ENCODE assay signal across 22 mouse cellular contexts in the genomic region with DNA sequence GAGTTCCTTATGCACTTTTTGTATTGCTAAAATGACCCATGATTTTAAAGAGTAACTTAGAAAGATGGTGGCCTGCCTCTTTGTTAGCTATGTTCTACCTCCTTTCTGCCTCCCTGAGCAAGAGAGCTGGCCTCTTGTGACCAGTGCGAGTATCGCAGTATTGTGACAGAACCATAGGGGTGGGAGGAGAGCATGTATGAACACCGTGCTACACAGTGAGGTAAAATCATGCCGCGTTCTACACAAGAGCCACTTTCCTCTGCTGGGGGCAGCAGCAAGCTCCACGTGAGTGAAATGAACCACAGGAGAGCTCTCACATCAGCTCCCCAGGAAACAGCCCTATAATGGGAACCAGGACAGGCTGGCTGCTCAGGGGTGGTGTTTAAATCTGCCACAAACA.
DNase-seq lines count a peak whose midpoint lies in the region; ATAC-seq and TF ChIP-seq lines count a peak whose summit lies in the region.
"Had no signal": no experiment of that assay in that cellular context is flagged by ENCODE, and none has a peak within 500 bp of the region (broad histone marks: within the 10 kb centered on the region; RNA-seq: fewer than 3 reads in every experiment).

No protein-coding gene starts in this region.

- no peak for DNase-seq in layer of hippocampus, adult 2 months (ENCODE audit: low spot score in 2 of 2)
- DNase-seq in layer of hippocampus, postnatal 25 days (ENCODE audit: extremely low spot score in 1 of 2, low spot score in 1 of 2), result no peak
- DNase-seq in stomach, postnatal 0 days (ENCODE audit: low spot score), result no peak
- DNase-seq in adrenal gland, postnatal 36 days, result no peak
- DNase-seq in lung, adult 18-20 months, result no peak
- DNase-seq: cerebellum, adult 18-20 months; heart, adult 11 months; kidney, adult 11 months; lung, adult 2 months; right cerebral cortex, adult 18-20 months had no signal

- H3K9me3 ChIP-seq in stomach, postnatal 0 days (ENCODE audit: control insufficient read depth, low read length), result no peaks in the 10 kb centered on the region
- H3K9me3 ChIP-seq: embryonic facial prominence, embryonic 12.5 days; forebrain, embryonic 10.5 days; forebrain, embryonic 15.5 days; heart, embryonic 10.5 days; heart, embryonic 15.5 days; hindbrain, embryonic 12.5 days; kidney, embryonic 15.5 days; limb, embryonic 15.5 days; liver, embryonic 13.5 days had no signal

- H3K27me3 ChIP-seq in stomach, postnatal 0 days (ENCODE audit: control insufficient read depth, insufficient read depth, low read length), result no peaks in the 10 kb centered on the region
- H3K27me3 ChIP-seq: embryonic facial prominence, embryonic 12.5 days; forebrain, embryonic 15.5 days; heart, embryonic 15.5 days; hindbrain, embryonic 12.5 days; kidney, embryonic 15.5 days; liver, embryonic 13.5 days had no signal

- peak overlapping the region; percentile 34; the same call in 1 of the 2 replicates for H3K27ac ChIP-seq in layer of hippocampus, adult 2 months
- no peak overlapping the region for H3K27ac ChIP-seq in stomach, postnatal 0 days (replicated peaks)
- H3K27ac ChIP-seq: embryonic facial prominence, embryonic 12.5 days; forebrain, embryonic 10.5 days; forebrain, embryonic 15.5 days; heart, embryonic 10.5 days; heart, embryonic 15.5 days; hindbrain, embryonic 12.5 days; kidney, embryonic 15.5 days; limb, embryonic 15.5 days; liver, embryonic 13.5 days had no signal

- no peak overlapping the region for H3K9ac ChIP-seq in stomach, postnatal 0 days (ENCODE audit: low read length)
- H3K9ac ChIP-seq: embryonic facial prominence, embryonic 12.5 days; forebrain, embryonic 15.5 days; heart, embryonic 15.5 days; hindbrain, embryonic 12.5 days; kidney, embryonic 15.5 days; limb, embryonic 15.5 days; liver, embryonic 13.5 days had no signal

- no peak overlapping the region for H3K4me2 ChIP-seq in stomach, postnatal 0 days (replicated peaks; ENCODE audit: low read depth)
- H3K4me2 ChIP-seq: embryonic facial prominence, embryonic 12.5 days; forebrain, embryonic 15.5 days; heart, embryonic 15.5 days; hindbrain, embryonic 12.5 days; kidney, embryonic 15.5 days; limb, embryonic 15.5 days; liver, embryonic 13.5 days had no signal

- no peaks in the 10 kb centered on the region for H3K36me3 ChIP-seq in stomach, postnatal 0 days (ENCODE audit: control insufficient read depth, insufficient read depth, low read length)
- H3K36me3 ChIP-seq: embryonic facial prominence, embryonic 12.5 days; forebrain, embryonic 10.5 days; forebrain, embryonic 15.5 days; heart, embryonic 15.5 days; hindbrain, embryonic 12.5 days; kidney, embryonic 15.5 days; limb, embryonic 15.5 days; liver, embryonic 13.5 days had no signal

- WGBS in stomach, postnatal 0 days, result 80% methylated on average over 6 of the region's 6 CpGs

- H3K4me3 ChIP-seq in layer of hippocampus, adult 2 months, result no peak overlapping the region
- H3K4me3 ChIP-seq in stomach, postnatal 0 days (ENCODE audit: low read depth, low read length), result no peak overlapping the region
- H3K4me3 ChIP-seq: embryonic facial prominence, embryonic 12.5 days; forebrain, embryonic 10.5 days; forebrain, embryonic 15.5 days; heart, embryonic 10.5 days; heart, embryonic 15.5 days; hindbrain, embryonic 12.5 days; kidney, embryonic 15.5 days; limb, embryonic 15.5 days; liver, embryonic 13.5 days had no signal

- TF ChIP-seq CTCF in layer of hippocampus, adult 2 months (conservative IDR thresholded peaks at IDR 0.05), result no peak
- peak; percentile 23 for TF ChIP-seq CTCF in stomach, postnatal 0 days (IDR thresholded peaks at IDR 0.05; ENCODE audit: low read depth)

- TF ChIP-seq EP300 in stomach, postnatal 0 days (optimal IDR thresholded peaks at IDR 0.05), result no peak

- ATAC-seq in common myeloid progenitor, adult 5-6 weeks (replicated peaks; ENCODE audit: low read depth, poor library complexity, severe bottlenecking), result peak; percentile 59
- ATAC-seq in megakaryocyte, adult 5-6 weeks (ENCODE audit: poor library complexity, severe bottlenecking), result peak; percentile 37; the same call in 1 of the 2 replicates
- no peak for ATAC-seq in stomach, postnatal 0 days (ENCODE audit: low FRiP score, low TSS enrichment)
- no peak for ATAC-seq in erythroid progenitor cell, adult 5-6 weeks (replicated peaks; ENCODE audit: low FRiP score, poor library complexity, severe bottlenecking)

- no peaks in the 10 kb centered on the region for H3K4me1 ChIP-seq in stomach, postnatal 0 days (replicated peaks; ENCODE audit: control insufficient read depth, insufficient read depth)
- H3K4me1 ChIP-seq: embryonic facial prominence, embryonic 12.5 days; forebrain, embryonic 10.5 days; heart, embryonic 15.5 days; hindbrain, embryonic 12.5 days; kidney, embryonic 15.5 days had no signal

Comparison
In these comparisons a context has a peak if more than half of its experiments do, and no peak if none do; other contexts are left out.
1. ATAC-seq: peak in common myeloid progenitor, adult 5-6 weeks (single experiment) and megakaryocyte, adult 5-6 weeks (single experiment); none in stomach, postnatal 0 days (single experiment) and erythroid progenitor cell, adult 5-6 weeks (single experiment).